Mouse (Mus musculus) left cerebral cortex, postnatal 10 days (tissue): Measurements from ENCODE around the gene Dhrs4. TPM values are rescaled to one million over a fixed set of nuclear protein-coding genes. Genes with fewer than 3 reads are reported as not detected.

Source experiments
- DNase-seq, 2 experiments: peaks; one replicate each; pipeline ENCODE4 v3.0.0; 2021 to 2022; ENCODE audit warnings: low spot score in 2 of 2, mixed read lengths in 1 of 2; ENCODE audit errors: extremely low spot score in 1 of 2
- intact Hi-C: fragments of 180-260 bp; cut with DNase I; formaldehyde crosslinking; loops from one replicate; pipeline ENCODE4 v1.15.1; 2025
- total RNA-seq, 2 experiments: library from RNA; stranded (reverse); gene quantifications; 2 replicates each; pipeline ENCODE4 v1.2.3; 2021

Gene Dhrs4
- total RNA-seq, 2 experiments from 2014 or later, result 11.6 to 12.9 TPM

GRCm38 (mm10) chr14:55518897-55519296 is 40.3 kb downstream of the Dhrs4 start:
- peak in 1 of 2 experiments; percentile 44 for DNase-seq
- intact Hi-C loops, result no loop called here

- intact Hi-C loops, result no loop called here
- DNase-seq, result no peak
Measured at GRCm38 (mm10) chr14:55519604-55520003, 41.0 kb downstream of the Dhrs4 start.

- intact Hi-C loops, result no loop called here
- no peak for DNase-seq
Measured at GRCm38 (mm10) chr14:55520451-55521361, 42.1 kb downstream of the Dhrs4 start.

GRCm38 (mm10) chr14:55524062-55524461 is 45.5 kb downstream of the Dhrs4 start:
- intact Hi-C loops, result no loop called here

GRCm38 (mm10) chr14:55524785-55525184 is 46.2 kb downstream of the Dhrs4 start, which contains the start of gene Nrl:
Gene Nrl (minus strand): TSS chr14:55524981.
- no peak for DNase-seq
- intact Hi-C loops, result no loop called here

More at GRCm38 (mm10) chr14:55524062-55524461, 45.5 kb downstream of the Dhrs4 start:
- DNase-seq, result no peak

GRCm38 (mm10) chr14:55526674-55527073 is 48.1 kb downstream of the Dhrs4 start:
- intact Hi-C loops, result no loop called here
- no peak for DNase-seq

GRCm38 (mm10) chr14:55527940-55528339 is 49.4 kb downstream of the Dhrs4 start:
- DNase-seq, result no peak

GRCm38 (mm10) chr14:55536116-55536745 is 57.7 kb downstream of the Dhrs4 start:
- intact Hi-C loops, result loop anchor here (5.0 kb wide), 1 partner anchor 39 kb away; no protein-coding TSS in a partner anchor
- DNase-seq, result peak in 1 of 2 experiments; percentile 60

More at GRCm38 (mm10) chr14:55527940-55528339, 49.4 kb downstream of the Dhrs4 start:
- intact Hi-C loops, result no loop called here

Other genes with a start within 250 kb of the Dhrs4 start
- gene Carmil3, start 11.9 kb downstream of the Dhrs4 start, total RNA-seq, result 100 to 1,000 TPM; 105 to 109 TPM
- gene Cpne6, start 31.7 kb downstream of the Dhrs4 start, total RNA-seq, result 100 to 1,000 TPM; 176 to 200 TPM
- gene Nrl, start 46.2 kb downstream of the Dhrs4 start, total RNA-seq, result under 1 TPM; 0.18 to 0.49 TPM
- 10 to 100 TPM; 13.3 to 15.5 TPM for gene Pck2, start 61.5 kb downstream of the Dhrs4 start, total RNA-seq
- gene Dcaf11, start 81.2 kb downstream of the Dhrs4 start, total RNA-seq, result 10 to 100 TPM; 66.1 to 68.0 TPM
- gene A730061H03Rik, start 81.6 kb downstream of the Dhrs4 start, total RNA-seq, result not detected
- gene Fitm1, start 96.9 kb downstream of the Dhrs4 start, total RNA-seq, result not detected
- gene Psme1, start 99.4 kb downstream of the Dhrs4 start, total RNA-seq, result 10 to 100 TPM; 83.0 to 84.9 TPM
- 10 to 100 TPM; 42.7 to 49.1 TPM for gene Emc9, start 106.5 kb downstream of the Dhrs4 start, total RNA-seq
- 10 to 100 TPM; 56.3 to 67.2 TPM for gene Psme2, start 112.4 kb downstream of the Dhrs4 start, total RNA-seq
- 10 to 100 TPM; 33.3 to 45.4 TPM for gene Rnf31, start 113.0 kb downstream of the Dhrs4 start, total RNA-seq
- gene Irf9, start 124.8 kb downstream of the Dhrs4 start, total RNA-seq, result 10 to 100 TPM; 10.0 to 12.5 TPM
- gene Rec8, start 139.3 kb downstream of the Dhrs4 start, total RNA-seq, result 1 to 10 TPM; 2.9 to 3.2 TPM
- 100 to 1,000 TPM; 141 to 164 TPM for gene Ipo4, start 157.2 kb downstream of the Dhrs4 start, total RNA-seq
- gene Gm49378, start 159.1 kb downstream of the Dhrs4 start, total RNA-seq, result 1 to 10 TPM; 3.2 to 5.5 TPM
- gene Tm9sf1, start 165.0 kb downstream of the Dhrs4 start, total RNA-seq, result 10 to 100 TPM; 43.1 to 45.0 TPM
- gene Tssk4, start 171.4 kb downstream of the Dhrs4 start, total RNA-seq, result under 1 TPM; 0.75 to 0.85 TPM
- gene Mdp1, start 181.8 kb downstream of the Dhrs4 start, total RNA-seq, result 10 to 100 TPM; 43.7 to 48.4 TPM
- 10 to 100 TPM; 27.6 to 27.9 TPM for gene Gmpr2, start 193.2 kb downstream of the Dhrs4 start, total RNA-seq
- 100 to 1,000 TPM; 355 to 367 TPM for gene Nedd8, start 193.4 kb downstream of the Dhrs4 start, total RNA-seq
- gene Tinf2, start 203.1 kb downstream of the Dhrs4 start, total RNA-seq, result 10 to 100 TPM; 13.9 to 16.0 TPM
- under 1 TPM in 1 of 2 experiments, not detected in 1; 0.24 TPM for gene Tgm1, start 235.2 kb downstream of the Dhrs4 start, total RNA-seq
- gene Rabggta, start 243.5 kb downstream of the Dhrs4 start, total RNA-seq, result 10 to 100 TPM; 46.6 to 48.2 TPM